Mouse (Mus musculus): ENCODE measurements at regions not wholly inside any gene's neighbourhood (a gene's known extent, or its start where the extent isn't known, plus 50 kb on each side); places are given as distances from the start of the nearest gene placed in this dataset.

DNA sequence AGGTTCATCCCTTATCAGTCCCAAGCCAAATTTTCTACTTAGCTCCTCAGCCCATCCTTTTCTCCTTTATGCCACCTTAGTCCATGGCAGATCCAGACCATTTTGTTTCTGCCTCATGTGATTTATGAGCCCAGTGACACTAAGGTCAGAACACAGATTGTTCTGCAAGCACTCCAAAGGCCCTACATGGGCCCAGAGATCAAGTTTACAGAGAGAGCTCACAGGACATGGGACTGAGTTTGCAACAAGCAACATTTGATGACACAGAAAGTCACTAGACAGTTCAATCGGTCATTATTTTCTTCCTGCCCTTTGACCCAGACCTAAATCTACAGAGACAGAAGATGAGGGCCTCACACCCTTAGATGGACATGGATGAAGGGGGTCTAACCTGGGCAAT lies 431.5 kb downstream of the Ets1 start:
- TF ChIP-seq TCF12 (IDR thresholded peaks at IDR 0.05; ENCODE audit: insufficient read depth, poor library complexity, severe bottlenecking), result no peak
- TF ChIP-seq POLR2AphosphoS2 (IDR thresholded peaks at IDR 0.05; ENCODE audit: insufficient read length, low read depth), result no peak
- TF ChIP-seq MYOD1 (IDR thresholded peaks at IDR 0.05; ENCODE audit: control insufficient read depth in 1 of 3, insufficient read length in 2 of 3, low read depth in 2 of 3), result no peak
- TF ChIP-seq SRF (IDR thresholded peaks at IDR 0.05; ENCODE audit: control insufficient read depth, insufficient read length, low read depth), result no peak
- TF ChIP-seq REST (IDR thresholded peaks at IDR 0.05; ENCODE audit: insufficient read depth, insufficient read length), result no peak
- no peak for TF ChIP-seq MAX (IDR thresholded peaks at IDR 0.05; ENCODE audit: low read depth)
- no peak for TF ChIP-seq E2F4 (IDR thresholded peaks at IDR 0.05; ENCODE audit: insufficient read depth)
- no peak for TF ChIP-seq POLR2A (IDR thresholded peaks at IDR 0.05; ENCODE audit: insufficient read length, low read depth)
- no peak for TF ChIP-seq CEBPB (IDR thresholded peaks at IDR 0.05; ENCODE audit: insufficient read depth, poor library complexity, severe bottlenecking)
- TF ChIP-seq MYOG (IDR thresholded peaks at IDR 0.05; ENCODE audit: control insufficient read depth in 1 of 3, insufficient read depth in 1 of 3, insufficient read length in 2 of 3, low read depth in 2 of 3), result no peak
- TF ChIP-seq TCF3 (IDR thresholded peaks at IDR 0.05; ENCODE audit: insufficient read length, low read depth), result no peak
- no peak for TF ChIP-seq USF1 (IDR thresholded peaks at IDR 0.05; ENCODE audit: low read depth)
- no peak overlapping the region for H3K4me2 ChIP-seq (ENCODE audit: low read depth)
- H3K27me3 ChIP-seq (ENCODE audit: control insufficient read depth, insufficient read depth, insufficient read length), result no peaks in the 10 kb centered on the region
- no peaks in the 10 kb centered on the region for H3K36me3 ChIP-seq (ENCODE audit: control insufficient read depth, insufficient read depth)
- no peak overlapping the region for H3ac ChIP-seq (ENCODE audit: control insufficient read depth, insufficient read length)
- no peak overlapping the region for H3K4me3 ChIP-seq
- no peaks in the 10 kb centered on the region for H3K79me2 ChIP-seq (ENCODE audit: control insufficient read depth, insufficient read depth)

DNA sequence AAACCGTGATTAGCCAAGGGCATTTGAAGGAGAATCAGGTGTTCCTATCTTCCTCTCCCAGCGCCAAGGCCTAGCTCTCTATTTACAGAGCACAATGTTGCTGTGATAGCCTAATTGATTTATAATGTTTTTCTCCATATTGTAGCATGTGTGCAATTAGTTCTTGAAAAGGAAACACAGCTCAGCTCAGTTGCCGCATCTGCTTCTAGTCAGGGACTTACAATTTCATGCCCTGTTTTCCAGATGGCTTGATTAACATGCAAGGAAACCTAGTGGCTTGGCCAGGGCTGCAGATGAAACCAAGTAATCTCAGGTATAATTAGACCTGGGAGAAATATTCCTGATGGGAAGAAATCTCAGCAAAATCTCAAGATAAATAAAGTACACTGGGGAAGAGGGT lies 434.1 kb downstream of the Ets1 start:
- H3K4me2 ChIP-seq (ENCODE audit: low read depth), result no peak overlapping the region
- no peak overlapping the region for H3K4me3 ChIP-seq
- H3K79me2 ChIP-seq (ENCODE audit: control insufficient read depth, insufficient read depth), result no peaks in the 10 kb centered on the region
- no peak overlapping the region for H3ac ChIP-seq (ENCODE audit: control insufficient read depth, insufficient read length)
- TF ChIP-seq SRF (IDR thresholded peaks at IDR 0.05; ENCODE audit: control insufficient read depth, insufficient read length, low read depth) (no peak), CEBPB (IDR thresholded peaks at IDR 0.05; ENCODE audit: insufficient read depth, poor library complexity, severe bottlenecking) (no peak), TCF12 (IDR thresholded peaks at IDR 0.05; ENCODE audit: insufficient read depth, poor library complexity, severe bottlenecking) (no peak), E2F4 (IDR thresholded peaks at IDR 0.05; ENCODE audit: insufficient read depth) (no peak), MAX (IDR thresholded peaks at IDR 0.05; ENCODE audit: low read depth) (no peak), MYOD1 (IDR thresholded peaks at IDR 0.05; ENCODE audit: control insufficient read depth in 1 of 3, insufficient read length in 2 of 3, low read depth in 2 of 3) (no peak), POLR2A (IDR thresholded peaks at IDR 0.05; ENCODE audit: insufficient read length, low read depth) (no peak), MYOG (IDR thresholded peaks at IDR 0.05; ENCODE audit: control insufficient read depth in 1 of 3, insufficient read depth in 1 of 3, insufficient read length in 2 of 3, low read depth in 2 of 3) (no peak), TCF3 (IDR thresholded peaks at IDR 0.05; ENCODE audit: insufficient read length, low read depth) (no peak), REST (IDR thresholded peaks at IDR 0.05; ENCODE audit: insufficient read depth, insufficient read length) (no peak), USF1 (IDR thresholded peaks at IDR 0.05; ENCODE audit: low read depth) (no peak), POLR2AphosphoS2 (IDR thresholded peaks at IDR 0.05; ENCODE audit: insufficient read length, low read depth) (no peak)
- no peaks in the 10 kb centered on the region for H3K27me3 ChIP-seq (ENCODE audit: control insufficient read depth, insufficient read depth, insufficient read length)
- no peaks in the 10 kb centered on the region for H3K36me3 ChIP-seq (ENCODE audit: control insufficient read depth, insufficient read depth)

DNA sequence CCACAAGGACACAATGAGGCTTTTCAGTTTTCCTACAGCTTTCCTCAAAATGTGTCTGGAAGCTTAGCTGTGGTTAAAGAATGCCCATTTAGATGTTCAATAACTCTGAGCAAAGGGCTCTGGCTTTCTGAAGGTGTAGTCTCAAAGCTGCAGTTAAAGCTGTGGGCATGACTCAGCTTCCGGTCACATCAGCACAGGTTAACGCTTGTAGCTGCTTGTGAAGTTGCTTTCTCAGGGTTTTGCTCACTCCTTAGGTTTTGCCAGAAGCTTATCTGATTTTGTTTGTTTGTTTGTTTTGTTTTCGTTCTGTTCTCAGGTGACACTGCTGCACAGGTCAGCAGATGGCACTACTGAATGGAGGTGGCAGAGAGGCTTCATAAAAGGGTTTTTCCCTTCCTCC lies 444.2 kb downstream of the Ets1 start:
- H3K27me3 ChIP-seq (ENCODE audit: control insufficient read depth, insufficient read depth, insufficient read length), result no peaks in the 10 kb centered on the region
- no peaks in the 10 kb centered on the region for H3K79me2 ChIP-seq (ENCODE audit: control insufficient read depth, insufficient read depth)
- no peak overlapping the region for H3K4me2 ChIP-seq (ENCODE audit: low read depth)
- TF ChIP-seq POLR2A (IDR thresholded peaks at IDR 0.05; ENCODE audit: insufficient read length, low read depth) (no peak), MYOG (IDR thresholded peaks at IDR 0.05; ENCODE audit: control insufficient read depth in 1 of 3, insufficient read depth in 1 of 3, insufficient read length in 2 of 3, low read depth in 2 of 3) (no peak), REST (IDR thresholded peaks at IDR 0.05; ENCODE audit: insufficient read depth, insufficient read length) (no peak), SRF (IDR thresholded peaks at IDR 0.05; ENCODE audit: control insufficient read depth, insufficient read length, low read depth) (no peak), USF1 (IDR thresholded peaks at IDR 0.05; ENCODE audit: low read depth) (no peak), POLR2AphosphoS2 (IDR thresholded peaks at IDR 0.05; ENCODE audit: insufficient read length, low read depth) (no peak), TCF3 (IDR thresholded peaks at IDR 0.05; ENCODE audit: insufficient read length, low read depth) (no peak), MYOD1 (IDR thresholded peaks at IDR 0.05; ENCODE audit: control insufficient read depth in 1 of 3, insufficient read length in 2 of 3, low read depth in 2 of 3) (no peak)
- no peaks in the 10 kb centered on the region for H3K36me3 ChIP-seq (ENCODE audit: control insufficient read depth, insufficient read depth)
- H3K4me3 ChIP-seq, result no peak overlapping the region
- no peak overlapping the region for H3ac ChIP-seq (ENCODE audit: control insufficient read depth, insufficient read length)

DNA sequence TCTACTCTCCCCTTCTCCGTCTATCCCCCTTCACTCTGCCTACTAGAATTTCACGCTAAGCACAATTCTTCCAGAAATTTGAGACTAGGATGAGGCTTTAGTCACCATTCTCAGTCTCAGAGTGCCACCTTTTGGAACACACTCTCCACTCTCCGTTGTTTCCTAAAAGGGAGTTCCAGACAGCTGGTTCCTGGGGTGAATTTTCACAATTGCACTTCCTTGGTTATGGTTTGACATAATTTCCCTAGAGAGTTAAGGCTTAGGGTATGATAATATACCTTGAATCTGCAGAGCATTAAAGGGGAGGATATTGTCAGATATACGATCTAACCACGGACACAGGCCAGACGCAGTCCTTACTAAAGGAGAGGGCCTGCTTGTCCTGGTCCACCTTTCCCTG lies 444.8 kb downstream of the Ets1 start:
- TF ChIP-seq E2F4 (IDR thresholded peaks at IDR 0.05; ENCODE audit: insufficient read depth) (no peak), MYOD1 (IDR thresholded peaks at IDR 0.05; ENCODE audit: control insufficient read depth in 1 of 3, insufficient read length in 2 of 3, low read depth in 2 of 3) (no peak), POLR2AphosphoS2 (IDR thresholded peaks at IDR 0.05; ENCODE audit: insufficient read length, low read depth) (no peak), SRF (IDR thresholded peaks at IDR 0.05; ENCODE audit: control insufficient read depth, insufficient read length, low read depth) (no peak), MAX (IDR thresholded peaks at IDR 0.05; ENCODE audit: low read depth) (no peak), MYOG (IDR thresholded peaks at IDR 0.05; ENCODE audit: control insufficient read depth in 1 of 3, insufficient read depth in 1 of 3, insufficient read length in 2 of 3, low read depth in 2 of 3) (no peak), POLR2A (IDR thresholded peaks at IDR 0.05; ENCODE audit: insufficient read length, low read depth) (no peak), CEBPB (IDR thresholded peaks at IDR 0.05; ENCODE audit: insufficient read depth, poor library complexity, severe bottlenecking) (no peak)
- Histone ChIP-seq H3K36me3 (ENCODE audit: control insufficient read depth, insufficient read depth) (no peaks in the 10 kb centered on the region), H3K4me3 (no peak overlapping the region), H3K27me3 (ENCODE audit: control insufficient read depth, insufficient read depth, insufficient read length) (no peaks in the 10 kb centered on the region), H3K4me2 (ENCODE audit: low read depth) (no peak overlapping the region), H3K79me2 (ENCODE audit: control insufficient read depth, insufficient read depth) (no peaks in the 10 kb centered on the region), H3ac (ENCODE audit: control insufficient read depth, insufficient read length) (no peak overlapping the region)

DNA sequence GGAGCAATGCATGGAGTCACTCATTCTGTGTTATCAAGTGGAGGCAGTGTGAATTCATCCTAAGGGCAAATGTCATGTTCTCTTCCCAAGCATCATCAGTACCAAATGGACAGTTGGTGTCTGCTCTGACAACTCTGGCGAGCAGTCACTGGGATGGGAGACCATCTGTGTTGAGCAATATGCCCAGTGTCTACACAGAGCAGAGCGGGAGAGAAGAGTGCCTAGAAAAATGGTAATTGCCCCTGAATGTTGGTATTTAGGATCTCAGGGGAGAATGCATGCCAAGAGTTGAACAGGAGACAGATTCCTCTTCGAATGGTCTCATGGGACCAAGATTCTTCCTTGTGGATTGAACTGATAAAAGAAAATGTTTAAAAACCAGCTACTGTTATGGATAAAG lies 454.0 kb downstream of the Ets1 start:
- no peak overlapping the region for H3K4me3 ChIP-seq
- TF ChIP-seq POLR2AphosphoS2 (IDR thresholded peaks at IDR 0.05; ENCODE audit: insufficient read length, low read depth) (no peak), MYOG (IDR thresholded peaks at IDR 0.05; ENCODE audit: control insufficient read depth in 1 of 3, insufficient read depth in 1 of 3, insufficient read length in 2 of 3, low read depth in 2 of 3) (no peak), E2F4 (IDR thresholded peaks at IDR 0.05; ENCODE audit: insufficient read depth) (no peak), USF1 (IDR thresholded peaks at IDR 0.05; ENCODE audit: low read depth) (no peak), MYOD1 (IDR thresholded peaks at IDR 0.05; ENCODE audit: control insufficient read depth in 1 of 3, insufficient read length in 2 of 3, low read depth in 2 of 3) (no peak), TCF12 (IDR thresholded peaks at IDR 0.05; ENCODE audit: insufficient read depth, poor library complexity, severe bottlenecking) (no peak), SRF (IDR thresholded peaks at IDR 0.05; ENCODE audit: control insufficient read depth, insufficient read length, low read depth) (no peak), REST (IDR thresholded peaks at IDR 0.05; ENCODE audit: insufficient read depth, insufficient read length) (no peak), CEBPB (IDR thresholded peaks at IDR 0.05; ENCODE audit: insufficient read depth, poor library complexity, severe bottlenecking) (no peak), POLR2A (IDR thresholded peaks at IDR 0.05; ENCODE audit: insufficient read length, low read depth) (no peak), TCF3 (IDR thresholded peaks at IDR 0.05; ENCODE audit: insufficient read length, low read depth) (no peak), MAX (IDR thresholded peaks at IDR 0.05; ENCODE audit: low read depth) (no peak)
- H3K4me2 ChIP-seq (ENCODE audit: low read depth), result no peak overlapping the region
- H3K36me3 ChIP-seq (ENCODE audit: control insufficient read depth, insufficient read depth), result no peaks in the 10 kb centered on the region
- no peaks in the 10 kb centered on the region for H3K27me3 ChIP-seq (ENCODE audit: control insufficient read depth, insufficient read depth, insufficient read length)
- no peak overlapping the region for H3ac ChIP-seq (ENCODE audit: control insufficient read depth, insufficient read length)
- no peaks in the 10 kb centered on the region for H3K79me2 ChIP-seq (ENCODE audit: control insufficient read depth, insufficient read depth)
